Mouse (Mus musculus) spleen, adult 2 months (tissue): Measurements from ENCODE around the gene Mrps23.

Experiments used
- CTCF ChIP-seq: fragments of 200-500 bp; IDR thresholded peaks from 2 replicates; pipeline ENCODE4 v1.5.1; 2011; ENCODE audit warnings: mild to moderate bottlenecking, inconsistent platforms; ENCODE audit not compliant: insufficient read depth, insufficient read length, insufficient replicate concordance; ENCODE audit errors: extremely low read depth
- POLR2A ChIP-seq: fragments of 200-500 bp; IDR thresholded peaks from 2 replicates; pipeline ENCODE4 v1.6.1; 2011; ENCODE audit warnings: low read depth, low read length, inconsistent platforms

DNA sequence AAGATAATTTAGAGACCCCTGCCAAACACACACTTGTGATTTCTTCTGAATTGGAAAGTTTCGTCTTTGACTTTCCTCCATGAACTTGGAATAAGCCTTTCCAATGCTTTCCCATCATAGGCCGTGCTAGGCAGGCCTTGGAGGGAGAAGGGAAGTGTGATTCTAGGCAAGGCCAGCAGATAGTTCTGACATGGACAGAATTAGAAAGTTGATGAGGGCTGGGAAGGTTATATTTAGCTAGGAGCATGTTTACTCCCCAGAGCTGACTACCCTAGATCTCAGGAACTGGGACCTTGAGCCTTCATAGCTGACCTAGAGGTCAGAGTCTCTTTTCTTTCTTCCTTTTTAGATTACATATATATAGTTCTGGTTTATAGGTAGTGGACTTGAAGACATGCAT, 3.0 kb upstream of the Mrps23 start:
- TF ChIP-seq CTCF, result no peak
- no peak for TF ChIP-seq POLR2A
